Comparison of ENCODE assay signal across 35 mouse cellular contexts in the genomic region with DNA sequence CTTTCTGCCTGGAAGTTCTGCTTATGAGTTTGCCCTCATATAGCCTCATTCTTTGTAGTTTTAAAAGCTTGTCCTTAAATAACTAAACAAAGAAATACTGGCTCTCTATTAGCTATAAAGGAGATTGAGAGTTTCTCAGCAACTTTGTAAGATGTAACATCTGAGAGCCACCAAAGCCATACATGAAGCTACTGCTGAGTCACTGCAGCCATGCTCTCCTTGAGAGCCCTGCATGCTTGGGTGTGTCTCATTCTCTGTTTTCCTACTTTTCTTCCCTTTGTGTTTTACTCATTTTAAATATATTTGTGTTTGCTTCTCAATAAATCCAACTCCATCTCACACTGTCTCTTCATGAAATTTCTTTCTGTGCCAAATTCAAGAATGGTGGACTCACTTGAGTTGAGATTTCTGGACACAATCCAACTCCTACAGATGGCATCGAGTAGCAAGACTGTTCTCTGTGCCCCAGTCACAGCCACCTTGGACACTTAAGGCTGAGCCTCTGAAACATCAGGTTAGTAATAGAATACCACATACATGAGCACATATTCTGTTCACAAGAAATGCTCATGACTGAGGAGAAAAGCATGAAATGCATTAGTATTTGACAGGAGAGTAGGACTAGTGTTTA. TPM values are rescaled to one million over a fixed set of nuclear protein-coding genes. Genes with fewer than 3 reads are reported as not detected.
DNase-seq lines count a peak whose midpoint lies in the region; ATAC-seq and TF ChIP-seq lines count a peak whose summit lies in the region.
"Had no signal": no experiment of that assay in that cellular context is flagged by ENCODE, and none has a peak within 500 bp of the region (broad histone marks: within the 10 kb centered on the region; RNA-seq: fewer than 3 reads in every experiment).

No protein-coding gene starts in this region.

- no peaks in the 10 kb centered on the region for H3K36me3 ChIP-seq in ES-Bruce4 (ENCODE audit: control insufficient read depth, insufficient read depth, low read length, poor library complexity, severe bottlenecking)
- H3K36me3 ChIP-seq in thymus, adult 2 months (ENCODE audit: control insufficient read depth, insufficient read depth, low read length) = no peaks in the 10 kb centered on the region
- H3K36me3 ChIP-seq: embryonic facial prominence, embryonic 10.5 days; embryonic facial prominence, embryonic 15.5 days; G1E; heart, embryonic 10.5 days; heart, embryonic 15.5 days; limb, embryonic 13.5 days; midbrain, embryonic 13.5 days; neural tube, embryonic 13.5 days had no signal

- no peak for TF ChIP-seq POLR2A in ES-Bruce4 (IDR thresholded peaks at IDR 0.05; ENCODE audit: insufficient read depth, low read length)
- TF ChIP-seq POLR2A in thymus, adult 2 months (IDR thresholded peaks at IDR 0.05; ENCODE audit: control insufficient read depth, extremely low read depth, insufficient read depth, low read length, poor library complexity) = no peak

- TF ChIP-seq EP300 in ES-Bruce4 (IDR thresholded peaks at IDR 0.05; ENCODE audit: insufficient read depth, low read depth, low read length) = no peak

- peaks cover 3% of the 10 kb centered on the region for H3K4me1 ChIP-seq in ES-Bruce4 (ENCODE audit: control insufficient read depth, insufficient read depth, low read length)
- H3K4me1 ChIP-seq in thymus, adult 2 months (replicated peaks; ENCODE audit: control insufficient read depth, insufficient read depth, low read length) = no peaks in the 10 kb centered on the region
- H3K4me1 ChIP-seq: embryonic facial prominence, embryonic 10.5 days; embryonic facial prominence, embryonic 15.5 days; forebrain, embryonic 13.5 days; limb, embryonic 13.5 days; midbrain, embryonic 13.5 days; neural tube, embryonic 13.5 days had no signal

- no peak overlapping the region for H3K4me3 ChIP-seq in ES-Bruce4 (ENCODE audit: low read depth, low read length)
- H3K4me3 ChIP-seq in thymus, adult 2 months (ENCODE audit: control insufficient read depth, insufficient read depth, low read length) = no peak overlapping the region
- H3K4me3 ChIP-seq: embryonic facial prominence, embryonic 10.5 days; embryonic facial prominence, embryonic 15.5 days; forebrain, embryonic 13.5 days; heart, embryonic 10.5 days; heart, embryonic 15.5 days; limb, embryonic 13.5 days; megakaryocyte, embryonic 14.5 days; midbrain, embryonic 13.5 days; neural tube, embryonic 13.5 days had no signal

- H3K27me3 ChIP-seq in ES-Bruce4 (ENCODE audit: control insufficient read depth, insufficient read depth, low read length, poor library complexity, severe bottlenecking) = no peaks in the 10 kb centered on the region
- no peaks in the 10 kb centered on the region for H3K27me3 ChIP-seq in thymus, adult 2 months (ENCODE audit: control insufficient read depth, insufficient read depth, low read length)
- H3K27me3 ChIP-seq: embryonic facial prominence, embryonic 15.5 days; forebrain, embryonic 13.5 days; heart, embryonic 15.5 days; limb, embryonic 13.5 days; megakaryocyte, embryonic 14.5 days; midbrain, embryonic 13.5 days; neural tube, embryonic 13.5 days; Patski had no signal

- no peak for TF ChIP-seq CTCF in ES-Bruce4 (IDR thresholded peaks at IDR 0.05; ENCODE audit: low read depth, low read length)
- TF ChIP-seq CTCF in thymus, adult 2 months (IDR thresholded peaks at IDR 0.05; ENCODE audit: borderline replicate concordance, control insufficient read depth, extremely low read depth, insufficient read depth, low read length, poor library complexity) = no peak

- WGBS in thymus, adult 2 months = 33% methylated on average over 1 of the region's 1 CpGs

- H3K27ac ChIP-seq in ES-Bruce4 (ENCODE audit: insufficient read depth, low read length) = peak overlapping the region; percentile 46; the same call in 1 of the 2 replicates
- H3K27ac ChIP-seq in thymus, adult 2 months (ENCODE audit: control insufficient read depth, insufficient read depth, low read length) = no peak overlapping the region
- H3K27ac ChIP-seq: embryonic facial prominence, embryonic 10.5 days; embryonic facial prominence, embryonic 15.5 days; forebrain, embryonic 13.5 days; heart, embryonic 10.5 days; heart, embryonic 15.5 days; kidney, postnatal 0 days; limb, embryonic 13.5 days; midbrain, embryonic 13.5 days; neural tube, embryonic 13.5 days had no signal

- no peak overlapping the region for H3K9ac ChIP-seq in ES-Bruce4 (ENCODE audit: low read depth, poor library complexity, severe bottlenecking)
- H3K9ac ChIP-seq: embryonic facial prominence, embryonic 15.5 days; forebrain, embryonic 13.5 days; heart, embryonic 15.5 days; limb, embryonic 13.5 days; midbrain, embryonic 13.5 days; neural tube, embryonic 13.5 days had no signal

- peak; percentile 81 for ATAC-seq in erythroid progenitor cell, adult 5-6 weeks (replicated peaks; ENCODE audit: low FRiP score, poor library complexity, severe bottlenecking)
- ATAC-seq: forebrain, embryonic 13.5 days; intestine, embryonic 16.5 days; lung, postnatal 0 days; midbrain, embryonic 13.5 days; Patski had no signal

- H3K9me3 ChIP-seq in ES-Bruce4 (replicated peaks; ENCODE audit: control insufficient read depth, insufficient read depth, low read length, poor library complexity, severe bottlenecking) = no peaks in the 10 kb centered on the region
- H3K9me3 ChIP-seq: embryonic facial prominence, embryonic 10.5 days; embryonic facial prominence, embryonic 15.5 days; forebrain, embryonic 13.5 days; G1E; heart, embryonic 10.5 days; heart, embryonic 15.5 days; limb, embryonic 13.5 days; megakaryocyte, embryonic 14.5 days; midbrain, embryonic 13.5 days; neural tube, embryonic 13.5 days had no signal

- peak; percentile 33 to 55 for DNase-seq in cerebellum, postnatal 10 days
- DNase-seq in cerebellum, adult 8-10 months = no peak
- DNase-seq in R1 (ENCODE audit: low read depth, low spot score) = peak; percentile 18
- DNase-seq in right cerebral cortex, adult 2 months (ENCODE audit: low spot score in 2 of 2) = no peak
- no peak for DNase-seq in thymus, adult 2 months
- DNase-seq: adrenal gland, adult 8-10 months; B cell, adult 2 months; gastrocnemius, postnatal 10 days; kidney, adult 8-10 months; kidney, postnatal 4 days; lung, adult 18-20 months; lung, postnatal 4 days; thymus, postnatal 4 days had no signal

RNA-seq across cellular contexts. Expression of a gene that starts 0.7 kb away (rescaled TPM):
- polyA plus RNA-seq in ES-Bruce4 (2011; ENCODE audit: insufficient read depth, insufficient read length, low read depth, missing spikeins) = 6.5 and 7.6 TPM in 2 replicates
- not detected in 2 replicates for total RNA-seq in erythroid progenitor cell, adult 5-6 weeks (2015; ENCODE audit: low replicate concordance)
- total RNA-seq in erythroid progenitor cell, adult 5-6 weeks (2017; ENCODE audit: low replicate concordance) = not detected in 2 replicates
- polyA plus RNA-seq in thymus, adult 2 months (2012; rRNA removed) = 0.32 and 0.34 TPM in 2 replicates
- total RNA-seq: gastrocnemius, postnatal 10 days; layer of hippocampus, adult 8-10 months; layer of hippocampus, postnatal 25 days; left cerebral cortex, adult 8-10 months; left cerebral cortex, postnatal 36 days had no signal
- polyA plus RNA-seq: embryonic facial prominence, embryonic 10.5 days; G1E; limb, embryonic 13.5 days; liver, embryonic 11.5 days had no signal

RNA-seq across cellular contexts. Expression of a gene that starts 23.5 kb away (rescaled TPM):
- polyA plus RNA-seq in ES-Bruce4 (2011; ENCODE audit: insufficient read depth, insufficient read length, low read depth, missing spikeins) = 3.4 and 3.7 TPM in 2 replicates
- 13.3 and 17.6 TPM in 2 replicates for total RNA-seq in erythroid progenitor cell, adult 5-6 weeks (2015; ENCODE audit: low replicate concordance)
- total RNA-seq in erythroid progenitor cell, adult 5-6 weeks (2017; ENCODE audit: low replicate concordance) = 8.0 and 15.6 TPM in 2 replicates
- polyA plus RNA-seq in thymus, adult 2 months (2012; rRNA removed) = 8.6 and 11.4 TPM in 2 replicates

RNA-seq across cellular contexts. Expression of a gene that starts 51.8 kb away (rescaled TPM):
- polyA plus RNA-seq in ES-Bruce4 (2011; ENCODE audit: insufficient read depth, insufficient read length, low read depth, missing spikeins) = not detected in 2 replicates
- total RNA-seq in erythroid progenitor cell, adult 5-6 weeks (2015; ENCODE audit: low replicate concordance) = not detected in 2 replicates
- not detected in 2 replicates for total RNA-seq in erythroid progenitor cell, adult 5-6 weeks (2017; ENCODE audit: low replicate concordance)
- 0.09 and 0.22 TPM in 2 replicates for polyA plus RNA-seq in thymus, adult 2 months (2012; rRNA removed)
- total RNA-seq: G1E; heart, postnatal 25 days had no signal
- polyA plus RNA-seq: G1E; heart, embryonic 10.5 days; kidney, postnatal 0 days; liver, embryonic 11.5 days had no signal

Comparison
In these comparisons a context has a peak if more than half of its experiments do, and no peak if none do; other contexts are left out.
1. DNase-seq: peak in cerebellum, postnatal 10 days (2 of 2) and R1 (single experiment); none in cerebellum, adult 8-10 months (single experiment), right cerebral cortex, adult 2 months (0 of 2) and thymus, adult 2 months (single experiment).